Mouse (Mus musculus) cortical plate, adult 2 months (tissue): ENCODE measurements around the gene Grm8.

Source experiments
- CTCF ChIP-seq: fragments of 200-500 bp; IDR thresholded peaks from 2 replicates; pipeline ENCODE4 v1.5.1; 2011; ENCODE audit warnings: mild to moderate bottlenecking, control low read depth, low read length; ENCODE audit not compliant: insufficient read depth; ENCODE audit errors: extremely low read depth
- POLR2A ChIP-seq: fragments of 200-500 bp; IDR thresholded peaks from 2 replicates; pipeline ENCODE4 v1.6.1; 2011; ENCODE audit warnings: mild to moderate bottlenecking, low read length, control low read depth; ENCODE audit not compliant: insufficient read depth; ENCODE audit errors: extremely low read depth

DNA sequence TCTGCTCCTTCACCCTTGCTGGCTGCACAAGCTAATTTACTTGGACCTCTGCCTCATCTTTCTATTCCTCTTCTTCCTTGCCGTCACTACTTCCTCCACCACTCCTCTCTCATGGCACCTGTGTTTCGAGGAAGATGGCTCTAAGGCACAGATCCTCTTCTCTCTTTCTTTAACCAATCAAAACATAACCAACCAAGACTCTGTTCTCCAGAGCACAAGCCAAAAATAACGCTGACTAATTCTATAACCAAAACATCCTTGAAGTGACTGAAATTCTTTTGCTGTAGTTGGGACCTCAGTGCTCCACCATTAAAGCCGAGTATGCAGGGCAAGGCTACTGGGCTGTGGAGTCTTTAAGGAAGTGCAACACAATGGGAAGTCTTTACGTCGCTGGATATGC, 11.5 kb upstream of the Grm8 start:
- TF ChIP-seq CTCF, result no peak
- no peak for TF ChIP-seq POLR2A
